Mouse (Mus musculus): ENCODE data around the gene Nckap5. TPM values are rescaled to one million over a fixed set of nuclear protein-coding genes. Genes with fewer than 3 reads are reported as not detected.

Gene Nckap5
- total RNA-seq, 1 experiment: 0.18 TPM

- TF ChIP-seq ZNF384 (IDR thresholded peaks at IDR 0.05; ENCODE audit: low read depth, low read length) (no peak), ZC3H11A (IDR thresholded peaks at IDR 0.05; ENCODE audit: borderline replicate concordance, low read depth, low read length) (no peak), HCFC1 (IDR thresholded peaks at IDR 0.05; ENCODE audit: borderline replicate concordance, insufficient read depth, low read length) (no peak), CHD2 (IDR thresholded peaks at IDR 0.05; ENCODE audit: low read depth, low read length) (no peak), MAFK (IDR thresholded peaks at IDR 0.05; ENCODE audit: insufficient read depth, low read depth, low read length) (no peak)
- H3K27ac ChIP-seq (ENCODE audit: insufficient read depth, low read depth, low read length, poor library complexity, severe bottlenecking): no peak overlapping the region
- DNase-seq (ENCODE audit: low read depth, low spot score): no peak
- no peaks in the 10 kb centered on the region for H3K9me3 ChIP-seq (ENCODE audit: control insufficient read depth, insufficient read depth, low read depth, low read length)
- in situ Hi-C loops (cut with MboI; ENCODE audit: low sequenced_read_pairs in 2 of 2, unreplicated experiment in 2 of 2): no loop called here
- H3K4me1 ChIP-seq (ENCODE audit: control insufficient read depth in 2 of 2, insufficient read depth in 2 of 2, low read length in 2 of 2, poor library complexity in 1 of 2): no peaks in the 10 kb centered on the region
- no peaks in the 10 kb centered on the region for H3K36me3 ChIP-seq (ENCODE audit: control insufficient read depth, insufficient read depth, low read length, poor library complexity, severe bottlenecking)
- no peak overlapping the region for H3K9ac ChIP-seq (ENCODE audit: insufficient read depth, low read depth, low read length, poor library complexity, severe bottlenecking)
- H3K4me3 ChIP-seq (ENCODE audit: insufficient read depth in 1 of 2, low read depth in 1 of 2, low read length in 2 of 2, poor library complexity in 1 of 2, severe bottlenecking in 1 of 2): no peak overlapping the region
These were observed 393.5 kb downstream of the Nckap5 start for GRCm38 (mm10) chr1:126436937-126437667.

DNA sequence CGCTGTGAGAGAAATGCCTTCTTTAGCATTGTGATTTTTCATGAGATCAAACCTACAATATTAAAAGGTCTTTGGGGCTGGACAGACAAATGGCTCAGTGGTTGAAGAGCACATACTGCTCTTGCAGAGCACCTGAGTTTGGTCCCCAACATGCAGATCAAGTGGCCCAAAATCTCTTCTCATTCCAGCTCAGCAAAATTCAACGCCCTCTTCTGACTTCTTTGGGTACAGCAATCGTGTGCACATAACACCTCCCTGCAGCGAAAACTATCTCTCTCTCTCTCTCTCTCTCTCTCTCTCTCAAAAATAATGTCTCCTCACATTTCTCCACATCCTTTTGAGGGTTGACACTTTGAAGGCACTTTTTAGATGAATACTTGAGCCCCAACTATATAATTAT is 398.3 kb downstream of the Nckap5 start:
- TF ChIP-seq ZNF384 (IDR thresholded peaks at IDR 0.05; ENCODE audit: low read depth, low read length) (no peak), CHD2 (IDR thresholded peaks at IDR 0.05; ENCODE audit: low read depth, low read length) (no peak), MAFK (IDR thresholded peaks at IDR 0.05; ENCODE audit: insufficient read depth, low read depth, low read length) (no peak), HCFC1 (IDR thresholded peaks at IDR 0.05; ENCODE audit: borderline replicate concordance, insufficient read depth, low read length) (no peak), ZC3H11A (IDR thresholded peaks at IDR 0.05; ENCODE audit: borderline replicate concordance, low read depth, low read length) (no peak)

GRCm38 (mm10) chr1:126431594-126431993 is 399.0 kb downstream of the Nckap5 start:
- peak; percentile 51 for DNase-seq (ENCODE audit: low read depth, low spot score)
- in situ Hi-C loops (cut with MboI; ENCODE audit: low sequenced_read_pairs in 2 of 2, unreplicated experiment in 2 of 2): no loop called here

More for the DNA sequence above, 398.3 kb downstream of the Nckap5 start:
- no peaks in the 10 kb centered on the region for H3K4me1 ChIP-seq (ENCODE audit: control insufficient read depth in 2 of 2, insufficient read depth in 2 of 2, low read length in 2 of 2, poor library complexity in 1 of 2)
- H3K36me3 ChIP-seq (ENCODE audit: control insufficient read depth, insufficient read depth, low read length, poor library complexity, severe bottlenecking): no peaks in the 10 kb centered on the region
- no peak overlapping the region for H3K27ac ChIP-seq (ENCODE audit: insufficient read depth, low read depth, low read length, poor library complexity, severe bottlenecking)
- no peaks in the 10 kb centered on the region for H3K9me3 ChIP-seq (ENCODE audit: control insufficient read depth, insufficient read depth, low read depth, low read length)
- in situ Hi-C loops (cut with MboI; ENCODE audit: low sequenced_read_pairs in 2 of 2, unreplicated experiment in 2 of 2): no loop called here
- no peak overlapping the region for H3K4me3 ChIP-seq (ENCODE audit: insufficient read depth in 1 of 2, low read depth in 1 of 2, low read length in 2 of 2, poor library complexity in 1 of 2, severe bottlenecking in 1 of 2)
- H3K9ac ChIP-seq (ENCODE audit: insufficient read depth, low read depth, low read length, poor library complexity, severe bottlenecking): no peak overlapping the region
- DNase-seq (ENCODE audit: low read depth, low spot score): no peak

GRCm38 (mm10) chr1:126411426-126411825 is 419.2 kb downstream of the Nckap5 start:
- Histone ChIP-seq H3K36me3 (ENCODE audit: control insufficient read depth, insufficient read depth, low read length, poor library complexity, severe bottlenecking) (no peaks in the 10 kb centered on the region), H3K4me3 (ENCODE audit: insufficient read depth in 1 of 2, low read depth in 1 of 2, low read length in 2 of 2, poor library complexity in 1 of 2, severe bottlenecking in 1 of 2) (no peak overlapping the region), H3K27ac (ENCODE audit: insufficient read depth, low read depth, low read length, poor library complexity, severe bottlenecking) (no peak overlapping the region), H3K9me3 (ENCODE audit: control insufficient read depth, insufficient read depth, low read depth, low read length) (no peaks in the 10 kb centered on the region), H3K9ac (ENCODE audit: insufficient read depth, low read depth, low read length, poor library complexity, severe bottlenecking) (no peak overlapping the region), H3K4me1 (ENCODE audit: control insufficient read depth in 2 of 2, insufficient read depth in 2 of 2, low read length in 2 of 2, poor library complexity in 1 of 2) (no peaks in the 10 kb centered on the region)
- no peak for DNase-seq (ENCODE audit: low read depth, low spot score)
- in situ Hi-C loops (cut with MboI; ENCODE audit: low sequenced_read_pairs in 2 of 2, unreplicated experiment in 2 of 2): loop anchor here in 1 of 2 experiments (25.0 kb wide), 1 partner anchor 799 kb away; no protein-coding TSS in a partner anchor
- TF ChIP-seq ZNF384 (IDR thresholded peaks at IDR 0.05; ENCODE audit: low read depth, low read length): no peak

More at GRCm38 (mm10) chr1:126431594-126431993, 399.0 kb downstream of the Nckap5 start:
- peak; percentile 15; the same call in 1 of the 2 replicates for TF ChIP-seq ZC3H11A (IDR thresholded peaks at IDR 0.05; ENCODE audit: borderline replicate concordance, low read depth, low read length)
- TF ChIP-seq CHD2 (IDR thresholded peaks at IDR 0.05; ENCODE audit: low read depth, low read length): no peak
- TF ChIP-seq MAFK (IDR thresholded peaks at IDR 0.05; ENCODE audit: insufficient read depth, low read depth, low read length): no peak
- TF ChIP-seq ZNF384 (IDR thresholded peaks at IDR 0.05; ENCODE audit: low read depth, low read length): no peak
- no peak for TF ChIP-seq HCFC1 (IDR thresholded peaks at IDR 0.05; ENCODE audit: borderline replicate concordance, insufficient read depth, low read length)
- H3K4me1 ChIP-seq (ENCODE audit: control insufficient read depth in 2 of 2, insufficient read depth in 2 of 2, low read length in 2 of 2, poor library complexity in 1 of 2): no peaks in the 10 kb centered on the region
- no peak overlapping the region for H3K4me3 ChIP-seq (ENCODE audit: insufficient read depth in 1 of 2, low read depth in 1 of 2, low read length in 2 of 2, poor library complexity in 1 of 2, severe bottlenecking in 1 of 2)
- H3K9me3 ChIP-seq (ENCODE audit: control insufficient read depth, insufficient read depth, low read depth, low read length): no peaks in the 10 kb centered on the region
- no peak overlapping the region for H3K9ac ChIP-seq (ENCODE audit: insufficient read depth, low read depth, low read length, poor library complexity, severe bottlenecking)
- H3K36me3 ChIP-seq (ENCODE audit: control insufficient read depth, insufficient read depth, low read length, poor library complexity, severe bottlenecking): no peaks in the 10 kb centered on the region
- H3K27ac ChIP-seq (ENCODE audit: insufficient read depth, low read depth, low read length, poor library complexity, severe bottlenecking): no peak overlapping the region

All from ES-E14 (cell line).